Mouse (Mus musculus): ENCODE data around the gene Zfp369.

DNA sequence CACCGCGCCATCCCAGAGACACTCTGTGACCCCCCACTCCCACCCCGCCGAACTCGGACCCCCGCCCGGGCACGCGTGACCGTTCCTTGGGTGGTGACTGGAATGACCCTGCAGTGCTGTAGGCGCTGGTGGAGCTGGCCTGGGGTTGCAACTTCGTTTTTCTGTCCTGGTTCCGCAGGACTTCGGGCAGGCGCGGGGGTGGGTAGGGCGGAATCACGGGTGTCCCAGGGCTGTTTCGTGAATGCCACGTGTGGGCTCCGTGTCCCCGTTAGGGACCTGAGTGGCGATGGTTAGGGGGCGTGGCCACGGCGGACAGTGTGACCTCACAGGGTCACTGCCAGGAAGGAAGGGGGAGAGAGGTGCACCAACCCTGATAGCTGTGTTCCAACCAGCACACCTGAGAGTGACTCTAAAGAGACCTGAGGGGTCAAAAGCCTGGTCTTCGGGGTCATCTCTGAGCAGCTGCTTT, 36.3 kb upstream of the Zfp369 start:
- TF ChIP-seq CTCF (IDR thresholded peaks at IDR 0.05; ENCODE audit: control insufficient read depth, insufficient read depth, insufficient read length) (no peak), FOSL1 (IDR thresholded peaks at IDR 0.05; ENCODE audit: insufficient read depth, low read length, poor library complexity, severe bottlenecking) (no peak)
